Mouse (Mus musculus): ENCODE data around the gene Midn. TPM values are rescaled to one million over a fixed set of nuclear protein-coding genes. Genes with fewer than 3 reads are reported as not detected.

Gene Midn
- polyA plus RNA-seq, 1 experiment = 26.1 TPM

DNA sequence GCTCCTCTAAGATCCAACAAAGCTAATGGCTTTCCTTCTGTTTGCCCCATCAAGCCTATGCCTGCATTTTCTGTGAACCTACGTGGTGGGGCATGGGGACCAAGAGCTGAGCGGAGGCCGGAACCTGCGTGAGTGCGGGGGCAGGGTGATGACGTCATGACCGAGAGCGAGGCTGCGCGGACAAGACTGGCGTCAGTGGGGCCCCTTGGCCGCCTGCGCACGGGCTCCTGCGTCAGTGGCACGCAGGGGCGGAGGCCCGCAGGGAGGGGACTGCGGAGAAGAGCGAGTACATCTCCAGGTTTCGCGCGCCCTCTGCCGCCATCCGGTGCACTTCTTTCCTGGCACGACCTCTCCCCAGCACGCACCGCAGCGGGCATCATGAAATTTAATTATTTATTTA lies 6.8 kb upstream of the Midn start:
- peak; percentile 98 to 99 for DNase-seq
- Histone ChIP-seq H3K4me3 (replicated peaks; ENCODE audit: insufficient read depth, low read depth, low read length) (peak overlapping the region; percentile 61), H3K4me1 (ENCODE audit: control insufficient read depth, insufficient read depth, low read length) (peaks cover 25% of the 10 kb centered on the region), H3K27me3 (ENCODE audit: control insufficient read depth, insufficient read depth, low read length) (no peaks in the 10 kb centered on the region), H3K27ac (ENCODE audit: insufficient read depth, low read length) (peak overlapping the region; percentile 97)
- under 1% methylated on average over 29 of the region's 29 CpGs for WGBS
- TF ChIP-seq CTCF (IDR thresholded peaks at IDR 0.05; ENCODE audit: borderline replicate concordance, insufficient read depth, low read depth, low read length) (peak; percentile 69; the same call in 1 of the 2 replicates), POLR2A (IDR thresholded peaks at IDR 0.05; ENCODE audit: borderline replicate concordance, insufficient read depth, low read length) (peak; percentile 73; the same call in 1 of the 2 replicates)

DNA sequence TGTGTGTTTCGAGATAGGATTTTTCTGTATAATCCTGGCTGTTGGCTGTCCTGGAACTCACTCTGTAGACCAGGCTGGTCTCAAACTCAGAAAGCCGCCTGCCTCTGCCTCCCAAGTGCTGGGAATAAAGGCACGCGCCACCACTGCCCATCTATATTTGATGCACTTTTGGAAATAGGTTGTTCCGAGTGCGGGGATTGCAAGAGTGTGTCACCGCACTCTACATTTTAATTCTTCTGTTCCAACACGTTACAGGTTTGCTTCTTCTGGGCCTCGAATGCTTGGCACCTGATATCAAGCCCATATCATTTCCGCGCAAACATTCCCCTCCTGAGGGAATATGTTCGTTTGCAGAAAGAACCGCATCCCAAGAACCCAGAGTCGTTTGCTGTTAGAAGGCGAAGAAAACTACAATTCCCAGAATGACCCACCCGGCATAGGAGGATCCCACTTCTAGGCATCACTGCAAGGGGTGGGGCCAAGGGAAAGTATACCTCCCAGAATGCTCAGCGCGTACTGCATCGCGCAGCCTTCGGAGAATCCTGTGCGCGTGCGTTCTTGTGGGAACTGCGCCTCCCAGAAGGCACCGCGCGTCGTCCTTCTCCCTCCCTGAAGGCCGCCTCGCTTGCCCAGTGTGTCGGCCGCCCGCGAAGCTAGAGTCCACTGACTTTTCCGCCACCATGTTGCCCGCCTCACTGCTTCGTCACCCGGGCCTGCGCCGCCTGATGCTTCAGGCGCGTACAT lies 6.1 kb upstream of the Midn start:
- Histone ChIP-seq H3K4me3 (replicated peaks; ENCODE audit: insufficient read depth, low read depth, low read length) (peak overlapping the region; percentile 67), H3K27ac (ENCODE audit: insufficient read depth, low read length) (peak overlapping the region; percentile 89), H3K4me1 (ENCODE audit: control insufficient read depth, insufficient read depth, low read length) (peaks cover 32% of the 10 kb centered on the region), H3K27me3 (ENCODE audit: control insufficient read depth, insufficient read depth, low read length) (no peaks in the 10 kb centered on the region)
- WGBS = under 1% methylated on average over 40 of the region's 43 CpGs
- DNase-seq = peak; percentile 94 to 99
- TF ChIP-seq POLR2A (IDR thresholded peaks at IDR 0.05; ENCODE audit: borderline replicate concordance, insufficient read depth, low read length) (peak; percentile 89), CTCF (IDR thresholded peaks at IDR 0.05; ENCODE audit: borderline replicate concordance, insufficient read depth, low read depth, low read length) (no peak)

- no peak for TF ChIP-seq POLR2A (IDR thresholded peaks at IDR 0.05; ENCODE audit: borderline replicate concordance, insufficient read depth, low read length)
- TF ChIP-seq CTCF (IDR thresholded peaks at IDR 0.05; ENCODE audit: borderline replicate concordance, insufficient read depth, low read depth, low read length) = no peak
- Histone ChIP-seq H3K4me3 (replicated peaks; ENCODE audit: insufficient read depth, low read depth, low read length) (peak overlapping the region; percentile 67), H3K27me3 (ENCODE audit: control insufficient read depth, insufficient read depth, low read length) (no peaks in the 10 kb centered on the region), H3K27ac (ENCODE audit: insufficient read depth, low read length) (peak overlapping the region; percentile 89), H3K4me1 (ENCODE audit: control insufficient read depth, insufficient read depth, low read length) (peaks cover 36% of the 10 kb centered on the region)
- WGBS = 1% methylated on average over 15 of the region's 15 CpGs
- no peak for DNase-seq
Observed at GRCm38 (mm10) chr10:80142530-80142925, 5.5 kb upstream of the Midn start.

DNA sequence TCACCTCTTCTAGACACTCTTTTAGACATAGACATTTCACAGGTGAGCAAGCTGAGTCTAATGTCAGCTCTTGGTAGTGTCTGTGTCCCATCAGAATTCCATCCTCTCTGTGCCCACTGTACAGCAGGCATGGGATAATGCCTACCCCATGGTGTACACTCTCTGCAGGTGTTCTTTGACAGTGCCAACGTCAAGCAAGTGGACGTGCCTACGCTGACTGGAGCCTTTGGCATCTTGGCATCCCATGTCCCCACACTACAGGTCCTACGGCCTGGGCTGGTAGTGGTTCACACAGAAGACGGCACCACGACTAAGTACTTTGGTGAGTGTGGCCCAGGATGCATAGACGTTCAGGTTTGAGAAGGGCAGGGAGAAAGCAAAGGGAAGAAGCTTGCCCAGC lies 4.4 kb upstream of the Midn start:
- peaks cover 35% of the 10 kb centered on the region for H3K4me1 ChIP-seq (ENCODE audit: control insufficient read depth, insufficient read depth, low read length)
- 44% methylated on average over 7 of the region's 7 CpGs for WGBS
- DNase-seq = no peak
- TF ChIP-seq POLR2A (IDR thresholded peaks at IDR 0.05; ENCODE audit: borderline replicate concordance, insufficient read depth, low read length) (no peak), CTCF (IDR thresholded peaks at IDR 0.05; ENCODE audit: borderline replicate concordance, insufficient read depth, low read depth, low read length) (no peak)
- H3K27me3 ChIP-seq (ENCODE audit: control insufficient read depth, insufficient read depth, low read length) = no peaks in the 10 kb centered on the region
- no peak overlapping the region for H3K4me3 ChIP-seq (replicated peaks; ENCODE audit: insufficient read depth, low read depth, low read length)
- no peak overlapping the region for H3K27ac ChIP-seq (ENCODE audit: insufficient read depth, low read length)

GRCm38 (mm10) chr10:80144159-80144558 lies 3.9 kb upstream of the Midn start:
- no peak for DNase-seq
- no peak overlapping the region for H3K27ac ChIP-seq (ENCODE audit: insufficient read depth, low read length)
- peaks cover 35% of the 10 kb centered on the region for H3K4me1 ChIP-seq (ENCODE audit: control insufficient read depth, insufficient read depth, low read length)
- no peaks in the 10 kb centered on the region for H3K27me3 ChIP-seq (ENCODE audit: control insufficient read depth, insufficient read depth, low read length)
- TF ChIP-seq POLR2A (IDR thresholded peaks at IDR 0.05; ENCODE audit: borderline replicate concordance, insufficient read depth, low read length) (no peak), CTCF (IDR thresholded peaks at IDR 0.05; ENCODE audit: borderline replicate concordance, insufficient read depth, low read depth, low read length) (no peak)
- H3K4me3 ChIP-seq (replicated peaks; ENCODE audit: insufficient read depth, low read depth, low read length) = no peak overlapping the region
- WGBS = 86% methylated on average over 12 of the region's 12 CpGs

GRCm38 (mm10) chr10:80144864-80145838 lies 2.9 kb upstream of the Midn start:
- H3K4me3 ChIP-seq (replicated peaks; ENCODE audit: insufficient read depth, low read depth, low read length) = no peak overlapping the region
- peak; percentile 80 to 85 for DNase-seq
- 40% methylated on average over 20 of the region's 20 CpGs for WGBS
- no peaks in the 10 kb centered on the region for H3K27me3 ChIP-seq (ENCODE audit: control insufficient read depth, insufficient read depth, low read length)
- H3K4me1 ChIP-seq (ENCODE audit: control insufficient read depth, insufficient read depth, low read length) = peaks cover 35% of the 10 kb centered on the region
- TF ChIP-seq POLR2A (IDR thresholded peaks at IDR 0.05; ENCODE audit: borderline replicate concordance, insufficient read depth, low read length) (no peak), CTCF (IDR thresholded peaks at IDR 0.05; ENCODE audit: borderline replicate concordance, insufficient read depth, low read depth, low read length) (peak; percentile 88)
- H3K27ac ChIP-seq (ENCODE audit: insufficient read depth, low read length) = no peak overlapping the region

DNA sequence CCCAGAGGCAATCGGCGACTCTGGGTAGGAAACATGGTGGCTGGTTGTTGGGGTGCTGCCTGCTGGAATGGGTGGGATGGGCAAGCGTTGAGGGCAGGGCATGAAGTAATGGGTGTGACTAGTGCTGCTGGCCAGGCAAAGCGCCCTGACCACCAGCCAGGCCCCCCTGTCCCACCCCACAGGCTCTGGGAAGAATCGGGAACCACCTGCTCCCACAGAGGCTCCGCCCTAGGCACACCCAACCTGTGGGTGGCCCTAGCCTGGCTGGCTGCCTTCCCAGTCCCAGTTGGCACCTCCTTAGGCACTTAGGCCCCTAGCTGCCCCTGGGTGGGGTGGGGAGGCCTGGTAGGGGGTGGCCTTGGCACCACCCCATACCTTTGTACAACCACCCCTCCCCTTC lies 2.2 kb upstream of the Midn start:
- no peak for TF ChIP-seq CTCF (IDR thresholded peaks at IDR 0.05; ENCODE audit: borderline replicate concordance, insufficient read depth, low read depth, low read length)
- H3K27me3 ChIP-seq (ENCODE audit: control insufficient read depth, insufficient read depth, low read length) = no peaks in the 10 kb centered on the region
- H3K4me3 ChIP-seq (replicated peaks; ENCODE audit: insufficient read depth, low read depth, low read length) = no peak overlapping the region
- H3K27ac ChIP-seq (ENCODE audit: insufficient read depth, low read length) = no peak overlapping the region
- 19% methylated on average over 6 of the region's 6 CpGs for WGBS
- H3K4me1 ChIP-seq (ENCODE audit: control insufficient read depth, insufficient read depth, low read length) = peaks cover 35% of the 10 kb centered on the region
- DNase-seq = no peak
